Mouse (Mus musculus) adrenal gland, adult (tissue): ENCODE measurements around the gene Vmn1r211.
"Not testable (repeated sequence)": the region's sequence is repeated elsewhere in the genome, so short reads cannot be mapped to it uniquely, and the experiment has no call there.

Experiments used
- DNase-seq, 2 experiments: peaks; one replicate each; pipeline ENCODE4 v3.0.0; 2022 to 2023; ENCODE audit warnings: low spot score in 1 of 2; ENCODE audit not compliant: inconsistent age in 2 of 2

Vmn1r211 gene

GRCm38 (mm10) chr13:22857461-22857860, at the start of gene Vmn1r211:
Gene Vmn1r211 (minus strand): TSS chr13:22857561.
- no peak for DNase-seq

- DNase-seq = no peak
Measured at GRCm38 (mm10) chr13:22884105-22884504, 26.7 kb upstream of the Vmn1r211 start, which contains the start of gene Vmn1r212. Gene Vmn1r212 (minus strand): TSS chr13:22884205.

GRCm38 (mm10) chr13:22879257-22879656, 21.9 kb upstream of the Vmn1r211 start:
- DNase-seq = peak in 1 of 2 experiments; percentile 32

- no peak for DNase-seq
Measured at GRCm38 (mm10) chr13:22854760-22855159, 2.6 kb downstream of the Vmn1r211 start.

GRCm38 (mm10) chr13:22846798-22847197, 10.6 kb downstream of the Vmn1r211 start:
- no peak for DNase-seq

- not testable (repeated sequence) for DNase-seq
Measured at GRCm38 (mm10) chr13:22844304-22844703, 13.1 kb downstream of the Vmn1r211 start.

GRCm38 (mm10) chr13:22831248-22831647, 26.1 kb downstream of the Vmn1r211 start, which contains the start of gene Vmn1r210:
Gene Vmn1r210 (minus strand): TSS chr13:22831348.
- DNase-seq = no peak

GRCm38 (mm10) chr13:22829395-22829794, 28.0 kb downstream of the Vmn1r211 start:
- DNase-seq = peak in 1 of 2 experiments; percentile 24

- not testable (repeated sequence) for DNase-seq
Measured at GRCm38 (mm10) chr13:22821601-22822000, 35.8 kb downstream of the Vmn1r211 start.

GRCm38 (mm10) chr13:22809582-22809981, 47.8 kb downstream of the Vmn1r211 start, which contains the start of gene Vmn1r209:
Gene Vmn1r209 (minus strand): TSS chr13:22809682.
- not testable (repeated sequence) for DNase-seq
